Mouse (Mus musculus): ENCODE results near the gene Bptf. TPM values are rescaled to one million over a fixed set of nuclear protein-coding genes. Genes with fewer than 3 reads are reported as not detected.

Bptf gene
- total RNA-seq, 1 experiment: 86.4 TPM

- Histone ChIP-seq H3K27ac (ENCODE audit: insufficient read depth, low read depth, low read length, poor library complexity, severe bottlenecking) (no peak overlapping the region; the same call in 1 of the 2 replicates), H3K4me1 (ENCODE audit: control insufficient read depth in 2 of 2, insufficient read depth in 2 of 2, low read length in 2 of 2, poor library complexity in 1 of 2) (no peaks in the 10 kb centered on the region), H3K4me3 (ENCODE audit: insufficient read depth in 1 of 2, low read depth in 1 of 2, low read length in 2 of 2, poor library complexity in 1 of 2, severe bottlenecking in 1 of 2) (no peak overlapping the region), H3K36me3 (ENCODE audit: control insufficient read depth, insufficient read depth, low read length, poor library complexity, severe bottlenecking) (peaks cover 34% of the 10 kb centered on the region), H3K9me3 (ENCODE audit: control insufficient read depth, insufficient read depth, low read depth, low read length) (no peaks in the 10 kb centered on the region), H3K9ac (ENCODE audit: insufficient read depth, low read depth, low read length, poor library complexity, severe bottlenecking) (no peak overlapping the region)
- in situ Hi-C loops (cut with MboI; ENCODE audit: low sequenced_read_pairs in 2 of 2, unreplicated experiment in 2 of 2): no loop called here
- no peak for TF ChIP-seq CHD2 (IDR thresholded peaks at IDR 0.05; ENCODE audit: low read depth, low read length)
- no peak for TF ChIP-seq ZNF384 (IDR thresholded peaks at IDR 0.05; ENCODE audit: low read depth, low read length)
- no peak for TF ChIP-seq MAFK (IDR thresholded peaks at IDR 0.05; ENCODE audit: insufficient read depth, low read depth, low read length)
- no peak for TF ChIP-seq HCFC1 (IDR thresholded peaks at IDR 0.05; ENCODE audit: borderline replicate concordance, insufficient read depth, low read length)
- TF ChIP-seq ZC3H11A (IDR thresholded peaks at IDR 0.05; ENCODE audit: borderline replicate concordance, low read depth, low read length): no peak
- no peak for DNase-seq (ENCODE audit: low read depth, low spot score)
These were observed 38.1 kb downstream of the Bptf start for GRCm38 (mm10) chr11:107093871-107094270.

GRCm38 (mm10) chr11:107092637-107093036, 39.3 kb downstream of the Bptf start:
- DNase-seq (ENCODE audit: low read depth, low spot score): no peak
- in situ Hi-C loops (cut with MboI; ENCODE audit: low sequenced_read_pairs in 2 of 2, unreplicated experiment in 2 of 2): no loop called here
- Histone ChIP-seq H3K4me1 (ENCODE audit: control insufficient read depth in 2 of 2, insufficient read depth in 2 of 2, low read length in 2 of 2, poor library complexity in 1 of 2) (no peaks in the 10 kb centered on the region), H3K27ac (ENCODE audit: insufficient read depth, low read depth, low read length, poor library complexity, severe bottlenecking) (no peak overlapping the region), H3K9me3 (ENCODE audit: control insufficient read depth, insufficient read depth, low read depth, low read length) (no peaks in the 10 kb centered on the region), H3K9ac (ENCODE audit: insufficient read depth, low read depth, low read length, poor library complexity, severe bottlenecking) (no peak overlapping the region), H3K36me3 (ENCODE audit: control insufficient read depth, insufficient read depth, low read length, poor library complexity, severe bottlenecking) (peaks cover 28% of the 10 kb centered on the region), H3K4me3 (ENCODE audit: insufficient read depth in 1 of 2, low read depth in 1 of 2, low read length in 2 of 2, poor library complexity in 1 of 2, severe bottlenecking in 1 of 2) (no peak overlapping the region)
- TF ChIP-seq CHD2 (IDR thresholded peaks at IDR 0.05; ENCODE audit: low read depth, low read length) (no peak), ZNF384 (IDR thresholded peaks at IDR 0.05; ENCODE audit: low read depth, low read length) (no peak), ZC3H11A (IDR thresholded peaks at IDR 0.05; ENCODE audit: borderline replicate concordance, low read depth, low read length) (no peak)

GRCm38 (mm10) chr11:107085866-107086265, 46.1 kb downstream of the Bptf start:
- Histone ChIP-seq H3K27ac (ENCODE audit: insufficient read depth, low read depth, low read length, poor library complexity, severe bottlenecking) (no peak overlapping the region), H3K9ac (ENCODE audit: insufficient read depth, low read depth, low read length, poor library complexity, severe bottlenecking) (no peak overlapping the region), H3K4me3 (ENCODE audit: insufficient read depth in 1 of 2, low read depth in 1 of 2, low read length in 2 of 2, poor library complexity in 1 of 2, severe bottlenecking in 1 of 2) (no peak overlapping the region), H3K9me3 (ENCODE audit: control insufficient read depth, insufficient read depth, low read depth, low read length) (no peaks in the 10 kb centered on the region), H3K36me3 (ENCODE audit: control insufficient read depth, insufficient read depth, low read length, poor library complexity, severe bottlenecking) (peaks cover 38% of the 10 kb centered on the region), H3K4me1 (ENCODE audit: control insufficient read depth in 2 of 2, insufficient read depth in 2 of 2, low read length in 2 of 2, poor library complexity in 1 of 2) (no peaks in the 10 kb centered on the region)
- no peak for DNase-seq (ENCODE audit: low read depth, low spot score)
- TF ChIP-seq MAFK (IDR thresholded peaks at IDR 0.05; ENCODE audit: insufficient read depth, low read depth, low read length) (no peak), CHD2 (IDR thresholded peaks at IDR 0.05; ENCODE audit: low read depth, low read length) (no peak), HCFC1 (IDR thresholded peaks at IDR 0.05; ENCODE audit: borderline replicate concordance, insufficient read depth, low read length) (no peak), ZNF384 (IDR thresholded peaks at IDR 0.05; ENCODE audit: low read depth, low read length) (no peak), ZC3H11A (IDR thresholded peaks at IDR 0.05; ENCODE audit: borderline replicate concordance, low read depth, low read length) (no peak)
- in situ Hi-C loops (cut with MboI; ENCODE audit: low sequenced_read_pairs in 2 of 2, unreplicated experiment in 2 of 2): no loop called here

- in situ Hi-C loops (cut with MboI; ENCODE audit: low sequenced_read_pairs in 2 of 2, unreplicated experiment in 2 of 2): no loop called here
- Histone ChIP-seq H3K4me3 (ENCODE audit: insufficient read depth in 1 of 2, low read depth in 1 of 2, low read length in 2 of 2, poor library complexity in 1 of 2, severe bottlenecking in 1 of 2) (no peak overlapping the region), H3K9ac (ENCODE audit: insufficient read depth, low read depth, low read length, poor library complexity, severe bottlenecking) (no peak overlapping the region), H3K9me3 (ENCODE audit: control insufficient read depth, insufficient read depth, low read depth, low read length) (no peaks in the 10 kb centered on the region), H3K36me3 (ENCODE audit: control insufficient read depth, insufficient read depth, low read length, poor library complexity, severe bottlenecking) (peaks cover 41% of the 10 kb centered on the region), H3K27ac (ENCODE audit: insufficient read depth, low read depth, low read length, poor library complexity, severe bottlenecking) (no peak overlapping the region), H3K4me1 (ENCODE audit: control insufficient read depth in 2 of 2, insufficient read depth in 2 of 2, low read length in 2 of 2, poor library complexity in 1 of 2) (no peaks in the 10 kb centered on the region)
- no peak for TF ChIP-seq ZC3H11A (IDR thresholded peaks at IDR 0.05; ENCODE audit: borderline replicate concordance, low read depth, low read length)
- TF ChIP-seq CHD2 (IDR thresholded peaks at IDR 0.05; ENCODE audit: low read depth, low read length): no peak
- no peak for TF ChIP-seq MAFK (IDR thresholded peaks at IDR 0.05; ENCODE audit: insufficient read depth, low read depth, low read length)
- no peak for TF ChIP-seq HCFC1 (IDR thresholded peaks at IDR 0.05; ENCODE audit: borderline replicate concordance, insufficient read depth, low read length)
- TF ChIP-seq ZNF384 (IDR thresholded peaks at IDR 0.05; ENCODE audit: low read depth, low read length): no peak
- DNase-seq (ENCODE audit: low read depth, low spot score): no peak
These were observed 48.4 kb downstream of the Bptf start for GRCm38 (mm10) chr11:107083480-107083879.

GRCm38 (mm10) chr11:107065216-107065785, 66.6 kb downstream of the Bptf start:
- Histone ChIP-seq H3K9me3 (ENCODE audit: control insufficient read depth, insufficient read depth, low read depth, low read length) (no peaks in the 10 kb centered on the region), H3K36me3 (ENCODE audit: control insufficient read depth, insufficient read depth, low read length, poor library complexity, severe bottlenecking) (peaks cover 54% of the 10 kb centered on the region), H3K9ac (ENCODE audit: insufficient read depth, low read depth, low read length, poor library complexity, severe bottlenecking) (no peak overlapping the region), H3K4me3 (ENCODE audit: insufficient read depth in 1 of 2, low read depth in 1 of 2, low read length in 2 of 2, poor library complexity in 1 of 2, severe bottlenecking in 1 of 2) (no peak overlapping the region), H3K4me1 (ENCODE audit: control insufficient read depth in 2 of 2, insufficient read depth in 2 of 2, low read length in 2 of 2, poor library complexity in 1 of 2) (no peaks in the 10 kb centered on the region), H3K27ac (ENCODE audit: insufficient read depth, low read depth, low read length, poor library complexity, severe bottlenecking) (no peak overlapping the region)
- no peak for DNase-seq (ENCODE audit: low read depth, low spot score)
- no peak for TF ChIP-seq HCFC1 (IDR thresholded peaks at IDR 0.05; ENCODE audit: borderline replicate concordance, insufficient read depth, low read length)
- TF ChIP-seq ZC3H11A (IDR thresholded peaks at IDR 0.05; ENCODE audit: borderline replicate concordance, low read depth, low read length): no peak
- TF ChIP-seq CHD2 (IDR thresholded peaks at IDR 0.05; ENCODE audit: low read depth, low read length): no peak
- TF ChIP-seq MAFK (IDR thresholded peaks at IDR 0.05; ENCODE audit: insufficient read depth, low read depth, low read length): no peak
- TF ChIP-seq ZNF384 (IDR thresholded peaks at IDR 0.05; ENCODE audit: low read depth, low read length): no peak
- in situ Hi-C loops (cut with MboI; ENCODE audit: low sequenced_read_pairs in 2 of 2, unreplicated experiment in 2 of 2): no loop called here

All from ES-E14 (cell line).